Mouse (Mus musculus) heart, embryonic 16.5 days (tissue): ENCODE results near the gene Coq7. TPM values are rescaled to one million over a fixed set of nuclear protein-coding genes. Genes with fewer than 3 reads are reported as not detected.

Source experiments
- ATAC-seq: fragments of 200-750 bp; cut with Nextera tagmentation; replicated peaks from 2 replicates; pipeline ENCODE4 v1.8.0; 2017; ENCODE audit warnings: moderate number of reproducible peaks; ENCODE audit not compliant: insufficient read depth, low FRiP score; ENCODE audit errors: extremely low read depth
- H3K27ac ChIP-seq: fragments of 300-500 bp; sonication (generic); 2 replicates; pipeline ENCODE4 v1.5.1; 2014; ENCODE audit warnings: mild to moderate bottlenecking, low read length, control low read depth, moderate library complexity
- H3K27me3 ChIP-seq: fragments of 300-500 bp; sonication (generic); 2 replicates; pipeline ENCODE4 v1.6.1; 2014; ENCODE audit warnings: low read length, mixed read lengths; ENCODE audit not compliant: control insufficient read depth, insufficient read depth
- H3K36me3 ChIP-seq: fragments of 300-500 bp; sonication (generic); 2 replicates; pipeline ENCODE4 v1.6.1; 2014; ENCODE audit not compliant: control insufficient read depth, insufficient read depth
- H3K4me1 ChIP-seq: fragments of 300-500 bp; sonication (generic); 2 replicates; pipeline ENCODE4 v1.6.1; 2014; ENCODE audit warnings: low read length, mixed read lengths; ENCODE audit not compliant: control insufficient read depth, insufficient read depth
- H3K4me2 ChIP-seq: fragments of 300-500 bp; sonication (generic); 2 replicates; pipeline ENCODE4 v1.6.1; 2014; ENCODE audit warnings: low read depth, mild to moderate bottlenecking, control low read depth, low read length
- H3K4me3 ChIP-seq: fragments of 300-500 bp; sonication (generic); 2 replicates; pipeline ENCODE4 v1.5.1; 2014; ENCODE audit warnings: mild to moderate bottlenecking, control low read depth, low read length
- H3K9ac ChIP-seq: fragments of 300-500 bp; sonication (generic); 2 replicates; pipeline ENCODE4 v1.6.1; 2014; ENCODE audit warnings: low read length, control low read depth
- H3K9me3 ChIP-seq: fragments of 300-500 bp; sonication (generic); replicated peaks from 2 replicates; pipeline ENCODE4 v1.6.1; 2016; ENCODE audit warnings: low read length; ENCODE audit not compliant: control insufficient read depth
- WGBS: fragments of 180-500 bp; shearing (Covaris S2); extraction: QIAGEN DNeasy Blood & Tissue Kit; methylation state at CpG from one replicate; pipeline ENCODE4 v1.1.7; 2014; 5-methylcytosine and 5-hydroxymethylcytosine counted together
- polyA plus RNA-seq: library from polyadenylated mRNA; unstranded; fragments of >200 nt; fragmentation: Nextera tagmentation; extraction: Ambion mirVana; gene quantifications from 2 replicates; pipeline ENCODE4 v1.2.1, GENCODE M21; 2015

Coq7 gene
- polyA plus RNA-seq, 1 experiment from 2014 or later: 173 TPM

DNA sequence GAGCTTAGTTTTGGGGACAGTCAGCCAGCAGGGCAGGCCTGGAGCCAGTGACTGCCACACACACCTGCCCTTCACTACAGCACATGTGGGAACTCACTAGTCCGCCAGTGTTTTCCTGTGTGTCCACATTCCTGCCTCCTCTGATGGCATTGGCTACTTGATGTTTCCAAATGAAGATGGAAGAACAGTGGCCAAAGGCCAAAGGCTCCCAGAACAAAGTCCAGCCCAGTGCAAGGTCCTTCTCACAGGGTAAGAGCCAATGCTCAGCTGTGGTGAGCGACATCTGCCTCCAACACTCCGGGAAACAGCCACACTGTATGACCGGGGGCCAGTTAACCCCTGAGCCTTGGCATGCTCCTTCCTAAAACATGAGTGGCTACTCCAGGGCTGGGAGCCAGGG, 11.0 kb upstream of the Coq7 start:
- H3K36me3 ChIP-seq: no peaks in the 10 kb centered on the region
- no peaks in the 10 kb centered on the region for H3K4me1 ChIP-seq
- H3K9me3 ChIP-seq: no peaks in the 10 kb centered on the region
- no peak overlapping the region for H3K9ac ChIP-seq
- H3K4me2 ChIP-seq: no peak overlapping the region
- H3K27me3 ChIP-seq: no peaks in the 10 kb centered on the region
- WGBS: 86% methylated on average over 4 of the region's 4 CpGs
- ATAC-seq: no peak
- no peak overlapping the region for H3K27ac ChIP-seq
- H3K4me3 ChIP-seq: no peak overlapping the region

DNA sequence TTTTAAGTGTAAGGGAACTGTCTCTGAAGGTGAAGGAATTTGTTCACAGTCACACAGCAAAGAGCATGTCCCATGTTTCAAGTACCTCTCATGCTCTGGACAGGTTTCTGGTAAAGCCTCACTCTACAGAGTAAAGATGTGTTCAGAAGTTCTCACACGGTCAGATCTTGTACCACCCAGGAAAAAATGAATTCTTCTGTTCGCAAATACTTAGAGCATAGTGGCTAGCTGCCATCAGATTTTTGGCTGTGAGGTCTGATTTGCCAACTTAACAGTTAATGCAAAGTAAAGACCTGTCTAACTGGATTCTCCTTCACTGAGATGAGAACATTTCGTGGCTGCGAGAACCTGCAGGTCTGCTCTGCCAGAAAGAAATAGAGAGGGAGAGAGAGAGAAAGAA, 1.9 kb upstream of the Coq7 start:
- H3K4me2 ChIP-seq: no peak overlapping the region
- H3K9me3 ChIP-seq: no peaks in the 10 kb centered on the region
- H3K4me3 ChIP-seq: no peak overlapping the region
- no peak for ATAC-seq
- H3K27ac ChIP-seq: no peak overlapping the region
- H3K36me3 ChIP-seq: no peaks in the 10 kb centered on the region
- H3K27me3 ChIP-seq: no peaks in the 10 kb centered on the region
- H3K4me1 ChIP-seq: no peaks in the 10 kb centered on the region
- WGBS: 71% methylated on average over 4 of the region's 4 CpGs
- no peak overlapping the region for H3K9ac ChIP-seq

DNA sequence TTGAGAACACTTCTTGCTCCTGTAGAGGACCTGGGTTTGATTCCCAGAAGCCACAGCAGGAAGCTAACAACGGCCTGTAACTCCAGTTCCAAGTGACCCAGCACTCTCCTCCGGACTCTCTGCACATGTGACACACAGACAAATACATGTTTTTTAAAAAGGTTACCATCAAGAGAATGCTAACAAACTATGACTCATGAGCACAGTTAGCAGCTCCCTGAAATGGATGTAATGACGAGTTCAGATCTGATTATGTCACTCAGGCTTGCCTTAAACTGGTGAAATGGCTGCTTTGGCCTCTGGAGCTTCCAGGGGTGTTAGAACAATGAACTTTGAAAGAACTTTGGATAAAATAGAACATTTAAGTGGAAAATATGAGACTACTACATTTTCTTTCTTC, 1.2 kb upstream of the Coq7 start:
- 68% methylated on average over 3 of the region's 3 CpGs for WGBS

DNA sequence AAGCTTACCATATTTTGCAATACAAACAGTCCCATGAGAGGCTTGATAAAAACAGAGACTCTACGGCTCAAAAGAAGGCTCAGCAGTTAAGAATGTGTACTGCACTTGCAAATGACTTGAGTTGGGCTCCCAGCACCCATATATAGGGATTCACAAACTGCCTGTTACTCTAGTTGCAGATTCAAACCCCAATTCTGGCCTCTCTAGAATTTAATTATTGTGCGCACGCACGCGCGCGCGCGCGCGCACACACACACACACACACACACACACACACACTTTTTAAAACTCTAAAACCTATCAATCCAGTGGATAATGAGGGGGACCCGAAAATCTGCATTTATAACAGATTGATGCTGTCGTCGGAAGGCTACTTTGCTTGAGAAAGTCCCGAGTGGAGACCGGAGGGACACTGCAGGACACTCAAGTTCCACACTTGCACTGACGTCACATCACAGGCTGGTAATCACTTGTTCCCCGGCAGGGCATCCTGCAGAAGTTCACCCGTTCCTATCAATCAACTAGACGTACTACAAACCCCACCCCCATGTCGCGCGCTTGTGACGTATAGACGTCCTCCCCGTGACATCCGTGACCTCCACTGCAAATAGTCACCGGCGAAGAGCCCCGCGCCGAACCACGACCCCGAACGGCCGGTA, 508 bp downstream of the Coq7 start:
- no peaks in the 10 kb centered on the region for H3K9me3 ChIP-seq
- ATAC-seq: peak; percentile 92
- peak overlapping the region; percentile 89 for H3K9ac ChIP-seq
- H3K4me3 ChIP-seq: peak overlapping the region; percentile 73
- peak overlapping the region; percentile 67 for H3K4me2 ChIP-seq
- no peaks in the 10 kb centered on the region for H3K4me1 ChIP-seq
- WGBS: under 1% methylated on average over 36 of the region's 36 CpGs
- peaks cover 1% of the 10 kb centered on the region; the same call in 1 of the 2 replicates for H3K36me3 ChIP-seq
- no peaks in the 10 kb centered on the region for H3K27me3 ChIP-seq
- H3K27ac ChIP-seq: peak overlapping the region; percentile 97

More for the DNA sequence above, 1.2 kb upstream of the Coq7 start:
- Histone ChIP-seq H3K9ac (no peak overlapping the region), H3K27me3 (no peaks in the 10 kb centered on the region), H3K9me3 (no peaks in the 10 kb centered on the region), H3K27ac (no peak overlapping the region), H3K36me3 (no peaks in the 10 kb centered on the region; the same call in 1 of the 2 replicates), H3K4me1 (no peaks in the 10 kb centered on the region), H3K4me2 (no peak overlapping the region), H3K4me3 (no peak overlapping the region)
- ATAC-seq: no peak

DNA sequence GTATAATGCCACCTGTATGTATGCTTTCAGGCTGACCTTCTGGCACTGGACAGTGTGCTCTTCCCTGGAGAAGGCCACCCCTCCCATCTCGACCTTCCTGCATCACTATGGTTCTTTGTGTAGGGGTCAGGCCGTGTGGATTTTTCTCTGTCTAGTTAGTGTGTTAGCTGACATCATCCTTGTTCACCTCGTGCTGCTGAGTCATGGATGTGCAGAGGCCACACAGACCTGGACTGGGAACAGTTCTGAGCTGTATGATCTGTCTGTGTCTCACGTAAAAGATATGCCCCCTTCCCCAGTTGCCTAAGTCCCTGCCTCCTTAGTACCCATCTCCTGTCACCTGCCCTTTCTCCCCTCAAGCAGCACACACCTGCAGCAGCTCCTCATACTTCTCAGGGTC, 6.2 kb downstream of the Coq7 start:
- no peak overlapping the region for H3K27ac ChIP-seq
- H3K9ac ChIP-seq: no peak overlapping the region
- no peak for ATAC-seq
- H3K27me3 ChIP-seq: no peaks in the 10 kb centered on the region
- H3K4me2 ChIP-seq: no peak overlapping the region
- H3K9me3 ChIP-seq: no peaks in the 10 kb centered on the region
- WGBS: 81% methylated on average over 4 of the region's 4 CpGs
- H3K4me1 ChIP-seq: no peaks in the 10 kb centered on the region
- peaks cover 19% of the 10 kb centered on the region for H3K36me3 ChIP-seq
- H3K4me3 ChIP-seq: no peak overlapping the region

GRCm38 (mm10) chr7:118522077-118522476, 11.1 kb downstream of the Coq7 start:
- H3K9ac ChIP-seq: no peak overlapping the region
- peaks cover 14% of the 10 kb centered on the region for H3K36me3 ChIP-seq
- no peaks in the 10 kb centered on the region for H3K27me3 ChIP-seq
- ATAC-seq: no peak
- H3K4me2 ChIP-seq: no peak overlapping the region
- H3K27ac ChIP-seq: no peak overlapping the region
- WGBS: 66% methylated on average over 5 of the region's 5 CpGs
- H3K4me3 ChIP-seq: no peak overlapping the region
- no peaks in the 10 kb centered on the region for H3K4me1 ChIP-seq
- no peaks in the 10 kb centered on the region for H3K9me3 ChIP-seq

GRCm38 (mm10) chr7:118519661-118520060, 13.5 kb downstream of the Coq7 start:
- H3K4me3 ChIP-seq: no peak overlapping the region
- WGBS: 64% methylated on average over 8 of the region's 8 CpGs
- no peak for ATAC-seq
- H3K27ac ChIP-seq: no peak overlapping the region
- no peaks in the 10 kb centered on the region for H3K9me3 ChIP-seq
- H3K9ac ChIP-seq: no peak overlapping the region
- H3K4me2 ChIP-seq: no peak overlapping the region
- no peaks in the 10 kb centered on the region for H3K27me3 ChIP-seq
- peaks cover 3% of the 10 kb centered on the region; the same call in 1 of the 2 replicates for H3K36me3 ChIP-seq
- no peaks in the 10 kb centered on the region for H3K4me1 ChIP-seq

DNA sequence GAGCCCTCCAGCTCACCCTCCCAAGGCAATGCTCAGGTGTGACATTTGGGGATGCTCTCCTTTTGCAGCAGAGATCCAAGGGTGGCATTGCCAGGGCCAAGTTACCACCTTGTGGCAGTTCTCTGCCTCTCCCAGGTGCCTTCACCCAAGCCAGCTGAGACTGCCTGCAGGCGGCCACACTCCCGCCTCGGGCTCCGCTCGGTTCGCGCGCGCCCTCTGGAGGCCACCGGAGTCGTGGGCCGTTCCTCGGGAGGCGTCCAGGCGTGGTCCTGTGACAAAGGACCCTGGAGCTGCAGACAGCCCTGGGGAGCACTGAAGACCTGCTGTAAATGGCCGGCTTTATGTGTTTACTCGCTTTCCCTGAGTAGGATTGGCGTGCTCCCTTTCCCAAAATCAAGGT, 14.5 kb downstream of the Coq7 start:
- 3% methylated on average over 18 of the region's 18 CpGs for WGBS
- Histone ChIP-seq H3K36me3 (peaks cover 3% of the 10 kb centered on the region; the same call in 1 of the 2 replicates), H3K27ac (no peak overlapping the region), H3K9me3 (no peaks in the 10 kb centered on the region), H3K4me2 (no peak overlapping the region), H3K27me3 (no peaks in the 10 kb centered on the region), H3K4me3 (no peak overlapping the region), H3K9ac (no peak overlapping the region), H3K4me1 (no peaks in the 10 kb centered on the region)
- peak; percentile 53 for ATAC-seq

DNA sequence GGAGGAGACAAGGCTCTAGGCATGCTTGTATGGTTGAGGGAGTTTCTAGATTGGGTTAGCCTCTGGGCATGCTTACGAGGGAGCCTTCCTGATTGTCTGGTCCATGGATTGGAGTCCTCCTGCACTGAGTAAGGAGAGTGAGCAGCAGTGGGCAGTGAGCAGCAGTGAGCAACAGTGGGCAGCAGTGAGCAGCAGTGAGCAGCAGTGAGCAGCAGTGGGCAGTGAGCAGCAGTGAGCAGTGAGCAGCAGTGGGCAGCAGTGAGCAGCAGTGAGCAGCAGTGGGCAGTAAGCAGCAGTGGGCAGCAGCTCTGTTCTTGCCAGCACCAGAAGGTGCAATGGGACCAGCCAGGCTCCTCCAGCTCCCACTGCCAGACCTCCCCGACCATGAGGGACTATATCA, 15.3 kb downstream of the Coq7 start:
- Histone ChIP-seq H3K9ac (no peak overlapping the region), H3K4me2 (no peak overlapping the region), H3K9me3 (no peaks in the 10 kb centered on the region), H3K36me3 (peaks cover under 1% of the 10 kb centered on the region; the same call in 1 of the 2 replicates), H3K27ac (no peak overlapping the region), H3K4me1 (no peaks in the 10 kb centered on the region), H3K27me3 (no peaks in the 10 kb centered on the region), H3K4me3 (no peak overlapping the region)
- ATAC-seq: peak; percentile 54
- WGBS: 59% methylated on average over 2 of the region's 2 CpGs
